Mouse (Mus musculus) cerebellum, adult 2 months (tissue): ENCODE results near the gene Pax3.

Experiments used
- CTCF ChIP-seq: fragments of 200-500 bp; IDR thresholded peaks from 2 replicates; pipeline ENCODE4 v1.5.1; 2011; ENCODE audit warnings: low read depth, mild to moderate bottlenecking, control low read depth, low read length, moderate library complexity, borderline replicate concordance; ENCODE audit not compliant: insufficient read depth
- POLR2A ChIP-seq: fragments of 200-500 bp; IDR thresholded peaks from 2 replicates; pipeline ENCODE4 v1.6.1; 2011; ENCODE audit warnings: low read length, control low read depth, borderline replicate concordance; ENCODE audit not compliant: insufficient read depth

DNA sequence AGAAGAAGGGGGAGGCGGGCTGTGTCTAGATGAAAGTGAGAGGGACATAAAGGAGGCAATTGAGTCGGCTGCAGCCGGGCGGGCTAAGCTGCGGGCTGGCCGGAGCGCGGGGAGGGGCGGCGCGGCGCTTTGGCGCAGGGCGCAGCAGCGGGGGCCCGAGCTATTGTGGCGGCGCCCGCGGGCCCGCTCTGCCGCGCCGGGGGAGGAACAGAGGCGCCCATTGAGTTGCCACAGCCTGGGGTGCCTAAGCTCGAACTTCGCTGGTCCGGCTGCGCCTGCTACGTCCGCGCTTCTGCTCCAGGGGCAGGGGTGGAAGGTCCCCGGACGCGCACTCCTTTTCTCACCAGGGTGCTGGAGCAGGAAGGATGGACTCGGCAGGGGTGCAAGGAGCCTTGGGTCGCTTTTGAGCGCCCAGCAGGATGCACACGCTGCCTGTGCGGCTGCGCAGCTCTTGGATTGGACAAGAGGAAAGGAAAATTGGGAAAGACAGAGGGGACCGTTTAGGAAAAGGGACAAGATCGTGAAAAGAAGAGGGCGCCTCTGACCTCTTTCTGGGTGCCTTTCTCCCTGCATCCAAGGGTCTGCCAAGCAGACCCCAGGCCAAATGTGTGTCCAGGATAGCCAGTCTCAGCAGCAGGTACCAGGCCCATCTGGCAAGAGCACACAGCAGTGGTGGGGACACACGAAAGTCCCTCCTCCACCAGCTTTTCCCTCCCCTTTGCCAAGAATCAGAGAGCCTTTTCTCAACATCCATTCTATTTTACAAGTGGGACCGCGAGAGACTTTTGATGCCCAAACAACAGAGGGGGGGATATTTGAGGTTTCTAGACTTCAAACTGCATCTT lies 7.2 kb downstream of the Pax3 start:
- TF ChIP-seq POLR2A (no peak), CTCF (no peak)
